Mouse (Mus musculus): ENCODE measurements around the gene Tns1.
A peak's percentile ranks its signal among the peaks of the same experiment; 100 is the strongest.

Gene Tns1

DNA sequence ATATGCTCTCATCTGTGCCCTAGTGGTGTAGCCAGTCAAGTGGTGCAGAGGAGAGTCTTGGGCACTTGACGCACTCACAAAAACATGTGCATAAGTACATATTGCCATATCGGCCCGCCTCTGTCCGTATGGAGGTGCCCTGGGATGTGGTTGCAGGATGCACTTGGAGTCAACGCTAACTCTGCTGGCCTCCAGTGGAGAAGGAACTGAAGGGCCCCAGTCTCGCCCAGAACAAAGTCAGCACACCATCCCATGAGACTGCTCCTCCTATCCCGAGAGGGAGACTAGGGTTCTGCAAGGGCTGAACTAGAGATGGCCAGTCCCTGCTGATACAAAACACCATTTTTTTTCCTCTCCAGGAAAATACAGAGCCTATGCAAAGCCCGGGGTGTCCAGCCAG is 1.0 kb downstream of the Tns1 start:
- no peak for DNase-seq (ENCODE audit: inconsistent ontology term)

DNA sequence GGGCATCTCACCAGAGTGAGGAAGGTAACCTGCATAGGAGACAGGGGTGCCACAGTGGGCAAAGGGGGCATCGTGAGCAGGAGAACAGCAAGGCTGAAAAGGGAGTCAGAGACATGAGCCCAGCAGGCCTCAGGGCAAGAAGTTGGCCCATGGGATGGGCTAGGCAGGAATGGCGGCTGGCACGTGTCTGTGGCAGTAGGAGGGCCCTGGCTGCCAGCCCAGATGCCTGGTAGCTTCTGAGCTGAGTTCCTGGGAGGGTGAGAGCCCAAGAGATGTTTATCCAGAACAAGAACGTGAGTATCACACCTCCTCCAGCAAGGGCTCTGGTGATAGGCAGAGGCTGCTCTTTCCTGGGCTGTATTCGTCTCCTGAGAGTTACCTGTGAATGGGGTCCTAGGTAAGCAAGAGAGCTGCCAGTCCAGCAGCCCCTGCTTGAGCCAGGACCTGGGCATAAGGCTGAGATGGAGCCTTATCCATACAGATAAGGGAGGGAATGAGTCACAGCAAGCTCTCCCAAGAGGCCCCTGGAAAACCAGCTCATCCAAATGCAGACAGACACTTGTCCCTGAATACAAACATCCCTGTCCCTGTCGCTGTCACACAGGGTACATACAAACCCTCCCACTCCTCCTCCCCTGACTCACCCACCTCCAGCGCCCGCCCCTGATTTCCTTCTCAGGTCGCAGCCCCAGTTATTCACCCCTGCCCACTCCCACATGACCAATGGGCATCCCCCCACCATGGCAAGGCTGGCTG is 2.2 kb downstream of the Tns1 start:
- peak; percentile 75 for DNase-seq (ENCODE audit: inconsistent ontology term)

DNA sequence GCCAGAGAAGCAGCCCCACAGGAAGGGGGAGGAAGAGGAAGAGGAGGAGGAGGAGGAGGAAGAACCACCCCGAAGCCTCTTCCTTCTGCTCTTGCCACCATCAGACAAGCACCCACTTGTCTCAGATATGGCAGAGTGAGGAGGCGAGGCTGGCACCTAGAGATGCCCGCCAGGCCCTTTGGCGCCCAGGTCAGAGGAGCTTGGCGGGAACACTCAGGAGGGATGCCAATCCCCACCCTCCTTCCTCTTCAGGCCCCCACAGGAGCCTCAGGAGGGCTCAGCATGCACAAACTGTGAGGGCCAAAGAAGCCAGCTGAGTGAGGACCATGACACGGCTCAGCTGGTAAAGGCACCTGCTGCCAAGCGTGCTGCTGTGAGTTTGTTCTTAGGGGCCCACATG is 3.1 kb downstream of the Tns1 start:
- DNase-seq (ENCODE audit: inconsistent ontology term) = no peak

DNA sequence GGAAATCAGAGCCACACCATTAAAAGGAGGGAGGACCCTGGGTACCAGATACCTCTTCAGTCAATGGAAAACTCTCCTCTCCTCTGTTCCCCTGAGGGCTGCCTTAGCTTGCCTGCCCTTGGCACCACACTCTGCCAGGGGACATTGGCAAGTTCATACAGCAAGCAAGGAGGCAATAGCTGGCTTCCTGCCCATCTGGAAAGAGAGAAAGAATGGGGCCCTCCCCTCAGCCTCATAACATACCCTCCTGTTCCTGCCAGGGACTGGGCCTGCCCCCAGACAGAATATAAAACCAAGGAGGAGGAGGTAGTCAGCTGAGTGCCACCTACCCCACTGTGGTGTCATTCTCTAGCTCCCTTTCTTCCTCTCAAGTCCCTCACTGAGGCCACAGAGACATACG is 5.1 kb downstream of the Tns1 start:
- peak; percentile 46 for DNase-seq (ENCODE audit: inconsistent ontology term)

DNA sequence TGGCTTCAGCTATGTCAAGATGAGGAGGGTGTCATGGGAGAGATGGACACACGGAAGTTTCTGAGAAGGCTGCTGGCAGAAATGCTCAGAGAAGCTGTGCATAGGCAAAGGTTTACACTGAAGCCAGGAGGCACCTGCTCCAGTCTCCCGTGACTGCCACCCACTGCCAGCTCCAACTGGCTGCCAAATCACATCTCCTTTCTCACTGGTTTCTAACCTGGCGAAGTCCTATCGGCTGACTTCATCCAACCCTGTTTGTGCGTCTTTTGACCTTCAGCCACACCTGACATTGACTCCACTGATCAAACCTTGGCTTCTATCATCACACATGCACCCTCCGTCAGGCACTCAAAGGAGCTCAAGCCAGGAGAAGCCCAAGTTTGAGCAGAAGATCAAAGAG is 6.4 kb downstream of the Tns1 start:
- DNase-seq (ENCODE audit: inconsistent ontology term) = no peak

DNA sequence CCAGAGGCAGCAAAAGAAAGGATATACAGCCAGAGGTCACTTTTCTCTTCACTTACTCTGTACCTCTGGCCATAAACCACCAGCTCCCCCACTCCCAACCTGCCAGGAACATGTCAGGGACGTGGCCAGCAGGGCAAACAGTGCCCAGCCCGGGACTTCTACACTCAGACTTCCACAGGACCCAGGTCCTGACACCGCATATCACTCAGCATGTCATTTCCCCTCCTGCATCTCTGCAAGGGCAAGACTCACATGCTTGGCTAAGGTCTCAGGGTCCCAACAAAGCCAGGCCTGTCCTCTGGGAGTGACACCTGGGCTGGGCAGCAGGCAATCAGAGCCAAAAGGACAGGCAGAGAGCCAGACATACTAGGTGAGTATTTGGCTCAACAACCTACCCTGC is 11.2 kb downstream of the Tns1 start:
- DNase-seq (ENCODE audit: inconsistent ontology term) = no peak

DNA sequence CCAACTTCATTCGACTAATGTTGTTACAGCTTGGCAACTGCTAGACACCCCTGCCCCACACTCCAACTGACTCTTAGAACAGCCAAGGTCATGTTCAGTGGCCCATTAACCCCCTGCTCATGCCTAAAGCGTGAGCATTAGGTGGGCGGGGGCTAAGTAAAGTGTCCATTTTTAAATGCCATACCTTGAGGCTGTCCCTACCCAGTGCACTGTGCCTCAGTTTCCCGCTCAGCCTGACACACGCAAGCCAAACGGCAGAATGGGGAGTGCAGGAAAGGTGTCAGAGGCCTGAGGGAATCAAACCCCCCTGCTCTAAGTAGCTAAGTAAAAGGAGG is 12.6 kb downstream of the Tns1 start:
- no peak for DNase-seq (ENCODE audit: inconsistent ontology term)

DNA sequence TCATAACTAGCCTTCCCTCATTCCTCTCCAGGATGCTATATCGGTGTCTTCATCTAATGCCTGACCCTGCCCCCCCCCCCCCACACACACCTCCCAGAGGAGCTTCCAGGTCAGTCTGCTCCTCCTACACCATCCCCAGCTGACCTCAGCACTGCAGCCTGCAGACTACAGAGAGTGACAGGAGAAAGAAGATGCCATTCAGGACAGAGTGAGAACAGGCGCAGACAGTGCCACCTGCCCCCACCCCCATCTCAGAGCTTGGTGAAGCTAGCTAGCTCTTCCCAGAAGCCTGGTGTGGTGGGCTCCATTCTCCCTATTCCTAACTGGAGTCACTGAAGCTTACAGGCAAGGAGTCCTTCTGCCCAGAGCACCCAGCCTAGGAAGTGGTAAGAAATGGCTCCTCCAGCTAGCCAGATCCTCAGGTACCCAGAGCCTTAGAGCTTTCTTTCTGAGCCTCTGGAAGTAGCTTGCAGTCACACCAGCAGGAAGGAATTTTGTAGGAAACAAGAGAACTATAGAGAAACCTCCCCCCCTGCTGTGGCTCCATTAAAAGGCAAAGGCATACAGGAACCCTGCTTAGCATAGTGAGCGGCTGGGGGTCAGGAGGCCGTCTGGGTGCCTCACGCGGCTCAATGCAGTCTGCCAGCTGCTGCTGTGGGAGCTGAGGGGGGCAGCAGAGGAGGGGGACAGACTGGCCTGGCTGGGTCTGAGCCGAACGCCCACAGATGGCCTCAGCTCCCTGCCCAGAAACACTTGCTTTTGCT is 13.1 kb downstream of the Tns1 start:
- peak; percentile 73 for DNase-seq (ENCODE audit: inconsistent ontology term)

DNA sequence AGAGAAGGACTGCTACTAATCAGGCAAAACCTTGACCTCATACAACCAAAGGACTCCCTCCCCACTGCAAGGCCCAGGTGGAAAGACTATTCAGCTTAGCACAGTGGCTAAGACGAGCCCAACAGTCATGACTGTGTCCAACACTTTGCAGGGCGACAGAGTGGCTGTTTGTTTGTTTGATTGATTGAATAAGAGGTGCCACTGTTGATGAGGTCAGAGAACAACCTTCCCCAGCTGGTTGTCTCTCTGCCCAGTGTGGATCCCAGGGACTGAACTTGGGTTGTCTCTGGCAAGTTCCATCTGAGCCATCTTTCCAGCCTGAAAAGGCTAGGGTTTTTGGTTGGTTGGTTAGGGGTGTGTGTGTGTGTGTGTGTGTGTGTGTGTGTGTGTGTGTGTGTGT is 14.6 kb downstream of the Tns1 start:
- DNase-seq (ENCODE audit: inconsistent ontology term) = no peak

DNA sequence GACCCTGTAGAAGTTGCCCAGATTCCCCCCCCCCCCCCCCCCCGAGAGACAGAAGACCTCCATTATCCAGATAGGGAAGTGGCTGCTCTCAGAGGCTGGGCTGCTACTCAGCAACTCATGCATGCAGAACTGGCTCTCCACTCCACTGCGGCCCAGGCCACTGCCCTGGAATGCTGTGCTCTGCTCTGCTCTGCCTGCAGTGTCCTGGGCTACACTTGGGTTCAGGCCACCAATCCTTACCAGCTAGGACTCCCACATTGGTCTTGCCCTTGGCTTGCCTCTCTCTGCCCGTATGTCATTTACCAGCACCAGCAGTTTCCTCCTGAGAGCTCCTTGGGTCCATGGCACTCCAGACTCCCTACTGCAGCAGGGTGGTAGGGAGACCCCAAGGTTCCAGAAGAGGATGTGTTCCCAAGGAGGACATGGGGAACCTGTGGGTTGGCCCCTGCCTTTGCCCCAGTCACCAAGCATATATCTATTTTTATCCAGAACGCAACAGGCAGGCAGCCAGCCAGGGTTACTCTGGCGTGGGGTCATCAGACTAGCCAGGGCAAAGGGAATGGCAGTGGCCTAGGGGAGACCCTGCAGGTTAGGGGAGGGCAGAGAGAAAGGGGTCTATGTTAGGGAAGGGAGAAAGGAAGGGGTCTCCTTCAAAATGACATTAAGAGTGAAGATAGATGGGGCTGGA is 16.2 kb downstream of the Tns1 start:
- DNase-seq (ENCODE audit: inconsistent ontology term) = no peak

DNA sequence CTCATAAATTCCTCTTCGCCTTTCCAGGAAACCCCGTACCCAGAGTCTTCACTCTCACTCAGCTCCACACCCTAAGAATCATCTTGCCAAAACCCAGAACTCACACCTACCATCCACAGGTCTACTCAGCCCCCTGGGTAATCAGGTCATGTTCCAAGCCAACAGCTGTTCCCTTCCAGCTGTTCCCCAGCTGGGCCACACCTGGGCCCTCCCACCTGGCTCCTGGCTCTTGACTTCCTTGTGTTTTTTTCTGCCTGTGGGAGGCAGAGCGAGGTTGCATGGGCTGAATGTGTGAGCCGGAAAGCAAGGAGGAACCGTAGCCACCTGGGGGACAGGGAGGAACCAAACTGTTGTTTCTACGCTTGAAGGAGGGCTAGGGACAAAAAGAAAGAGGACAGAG is 18.0 kb downstream of the Tns1 start:
- no peak for DNase-seq (ENCODE audit: inconsistent ontology term)

DNA sequence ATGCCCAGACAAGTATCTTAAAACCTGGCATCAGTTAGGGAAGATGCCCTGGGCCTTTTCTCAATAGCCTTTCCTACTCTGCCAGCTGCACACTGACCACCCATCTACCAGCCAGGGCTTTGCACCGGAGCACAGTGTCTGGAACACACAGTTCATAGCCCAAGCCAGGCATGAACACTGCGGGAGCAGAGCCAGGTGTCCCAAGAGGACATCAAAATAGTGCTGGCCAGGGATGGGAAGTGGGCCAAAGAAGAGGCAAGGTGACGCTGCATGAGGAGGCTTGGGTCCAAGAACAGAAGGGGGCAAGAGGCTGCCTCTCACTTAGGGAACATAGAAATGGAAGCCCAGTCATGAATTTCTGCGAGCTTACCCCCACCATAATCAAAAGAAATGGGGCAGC is 18.6 kb downstream of the Tns1 start:
- no peak for DNase-seq (ENCODE audit: inconsistent ontology term)

DNA sequence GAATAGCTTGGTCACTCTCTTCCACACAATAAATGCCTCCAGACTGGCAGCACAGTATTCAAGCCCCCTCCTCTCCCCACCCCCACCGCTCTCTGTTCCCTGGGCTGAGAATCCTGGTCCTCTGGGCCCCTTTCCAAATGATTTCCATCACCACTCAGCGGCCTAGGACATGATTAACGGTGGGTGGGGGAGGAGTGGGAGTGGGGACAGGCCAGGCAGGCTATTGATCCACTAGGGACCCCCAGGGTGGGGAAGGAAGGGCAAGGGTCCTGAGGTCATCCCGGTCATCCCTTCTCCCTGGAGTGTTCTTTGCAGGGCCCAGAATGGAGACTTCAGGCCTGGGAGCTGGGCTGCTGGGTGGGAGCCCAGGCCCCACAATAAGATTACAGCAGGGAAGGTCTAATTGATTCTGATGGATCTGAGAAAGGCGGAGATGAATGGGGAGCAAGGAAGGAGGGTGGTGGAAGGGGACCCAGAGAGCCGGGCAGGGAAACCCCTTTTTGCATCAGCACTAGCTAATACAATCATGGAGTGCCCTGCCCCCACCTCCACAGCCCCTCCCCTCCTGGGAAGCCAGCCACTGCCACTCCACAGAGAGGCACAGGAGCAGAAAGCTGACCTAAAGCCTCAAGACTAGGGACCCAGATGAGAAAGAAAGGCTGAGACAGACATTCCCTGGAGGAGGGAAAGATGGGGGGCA is 20.4 kb downstream of the Tns1 start:
- DNase-seq (ENCODE audit: inconsistent ontology term) = peak; percentile 53

DNA sequence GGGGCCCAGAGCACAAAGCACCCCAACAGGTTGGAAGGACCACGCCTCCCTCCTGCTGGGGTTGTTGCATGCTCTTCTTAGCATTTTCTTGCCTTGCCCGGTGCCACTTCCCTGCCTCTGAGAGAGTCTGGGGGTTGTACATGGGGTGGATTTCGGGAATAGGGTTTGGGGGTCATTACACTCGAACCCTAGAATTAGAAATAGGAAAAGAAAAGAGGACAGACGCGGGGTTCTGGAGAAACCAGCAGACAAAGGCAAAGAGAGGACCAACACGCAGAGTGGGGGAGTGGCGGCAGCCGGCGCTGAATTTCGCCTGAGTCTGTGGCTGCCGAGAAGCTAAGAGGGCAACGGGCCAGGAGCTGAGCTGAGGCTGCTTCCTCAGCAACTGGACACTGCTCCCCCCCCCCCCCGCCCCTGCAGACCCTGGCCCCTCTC is 25.2 kb downstream of the Tns1 start:
- no peak for DNase-seq (ENCODE audit: inconsistent ontology term)

DNA sequence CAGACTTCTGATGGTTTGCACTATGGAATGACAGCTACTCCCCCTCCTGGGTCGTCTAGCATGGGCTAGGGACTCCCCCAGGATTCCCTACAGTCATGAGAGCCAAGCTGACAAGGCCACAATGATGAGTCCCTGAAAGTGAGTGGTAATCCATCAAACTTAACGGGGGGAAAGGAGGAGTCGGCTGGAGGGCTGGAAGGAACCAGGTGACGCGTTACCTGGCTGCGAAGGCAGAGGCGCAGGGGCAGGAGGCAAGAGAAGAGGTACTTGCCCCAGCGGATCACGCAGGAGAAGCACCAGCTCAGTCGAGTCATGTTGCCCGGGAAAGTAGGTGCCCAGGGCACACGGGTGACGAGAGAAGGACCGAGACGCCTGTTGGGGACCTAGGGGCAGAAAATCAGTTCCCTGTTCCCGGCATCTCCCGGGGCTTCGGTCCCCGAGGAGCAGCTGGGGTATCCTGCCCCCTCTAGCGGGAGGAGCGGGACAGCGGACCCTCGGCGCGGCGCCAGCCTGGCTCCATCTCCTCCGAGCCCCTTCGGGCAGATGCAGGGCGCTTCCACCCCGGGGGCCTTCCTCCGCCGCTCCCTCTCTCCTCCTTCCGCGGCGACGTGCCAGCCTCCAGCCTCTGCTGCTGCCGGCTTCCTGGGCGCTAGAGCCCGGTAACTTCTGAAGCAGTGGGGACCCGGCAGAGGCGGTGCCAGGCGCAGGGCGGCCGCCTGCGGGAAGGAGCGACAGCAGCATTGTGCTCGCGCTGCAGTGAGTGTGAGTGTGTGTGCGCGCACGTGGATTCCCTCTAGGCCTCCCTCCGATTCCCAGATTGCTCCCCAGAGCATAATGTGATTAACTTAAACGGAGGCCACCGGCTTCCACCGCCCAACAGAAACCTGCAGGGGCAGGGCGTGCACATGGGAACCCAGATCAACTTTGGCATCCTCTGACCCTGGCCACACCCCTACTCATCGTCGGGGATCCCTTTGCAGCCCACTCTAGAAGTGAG is 25.9 kb downstream of the Tns1 start:
- peak; percentile 71 for DNase-seq (ENCODE audit: inconsistent ontology term)

DNA sequence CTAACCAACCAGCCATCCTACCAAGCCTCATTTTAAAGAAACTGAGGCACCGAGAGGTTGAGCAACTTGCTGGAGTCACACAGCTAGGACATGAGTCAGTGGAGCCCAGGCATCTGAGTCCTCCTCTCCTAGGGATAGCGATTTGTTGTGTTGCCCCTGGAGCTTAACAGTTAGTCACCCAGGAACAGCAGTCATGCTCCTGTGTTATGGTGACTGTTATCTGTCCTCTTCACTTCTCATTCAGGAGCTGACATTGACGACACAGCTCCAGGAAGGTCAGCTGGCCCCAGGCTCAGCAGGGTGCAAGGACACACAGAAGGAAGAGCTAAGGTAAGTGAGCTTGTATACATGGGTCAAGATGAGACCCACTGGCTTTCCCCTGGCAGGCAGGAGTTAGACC is 28.5 kb downstream of the Tns1 start:
- DNase-seq (ENCODE audit: inconsistent ontology term) = no peak

DNA sequence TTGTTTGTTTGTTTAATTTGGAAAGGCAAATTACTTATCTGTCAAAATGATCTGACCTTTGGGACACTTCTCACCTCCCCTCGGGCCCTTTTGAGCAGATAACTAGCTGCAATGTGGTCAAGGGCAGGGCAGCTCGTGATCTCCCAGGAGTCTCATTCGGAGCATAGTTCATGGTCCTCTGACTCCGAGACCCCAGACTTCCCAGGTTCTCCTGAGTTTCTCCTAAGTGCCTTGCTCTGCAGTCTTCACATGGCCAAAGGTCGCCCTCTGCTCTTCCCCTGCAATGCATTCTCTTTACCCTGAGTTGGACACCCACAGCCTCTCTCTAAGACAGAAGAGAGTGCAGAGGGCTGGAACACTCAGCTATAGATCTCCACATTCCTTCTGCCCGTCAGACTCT is 29.0 kb downstream of the Tns1 start:
- no peak for DNase-seq (ENCODE audit: inconsistent ontology term)

DNA sequence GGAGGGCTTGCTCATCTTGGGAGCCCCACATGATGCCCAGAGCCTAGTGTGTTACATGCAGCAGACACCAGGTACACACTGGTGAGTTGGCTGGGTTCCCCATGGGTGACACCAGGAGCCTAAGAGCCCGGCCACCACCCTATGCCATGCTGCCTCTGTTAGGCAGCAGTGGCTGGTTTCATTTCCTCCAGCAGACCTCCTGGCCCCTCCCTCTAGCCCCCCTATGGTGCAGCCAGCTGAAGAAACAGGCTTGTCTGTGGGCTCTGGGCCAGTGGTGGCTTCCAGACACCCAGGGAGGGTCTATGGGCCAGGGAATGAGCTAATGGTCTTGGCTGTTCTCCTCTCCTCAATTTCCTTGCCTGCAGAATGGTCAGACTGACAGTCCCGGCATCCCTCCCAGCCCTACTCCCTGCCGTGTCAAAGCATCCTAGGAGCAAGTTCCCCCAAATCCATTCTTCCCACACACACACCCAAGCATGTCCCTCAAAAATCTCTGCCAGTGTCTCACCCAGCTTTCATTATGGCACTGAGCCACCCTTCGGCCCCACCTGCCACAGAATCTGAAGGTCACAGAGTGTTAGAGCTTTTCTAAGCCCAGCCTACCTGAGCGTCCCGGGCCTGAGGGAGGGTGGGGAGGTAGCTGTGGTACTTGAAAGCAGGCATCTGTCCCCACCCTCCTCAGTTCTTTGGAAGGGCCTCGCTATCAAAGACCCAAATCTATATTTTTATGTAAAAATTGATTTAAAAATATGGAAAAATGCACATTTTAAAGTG is 29.6 kb downstream of the Tns1 start:
- DNase-seq (ENCODE audit: inconsistent ontology term) = no peak

DNA sequence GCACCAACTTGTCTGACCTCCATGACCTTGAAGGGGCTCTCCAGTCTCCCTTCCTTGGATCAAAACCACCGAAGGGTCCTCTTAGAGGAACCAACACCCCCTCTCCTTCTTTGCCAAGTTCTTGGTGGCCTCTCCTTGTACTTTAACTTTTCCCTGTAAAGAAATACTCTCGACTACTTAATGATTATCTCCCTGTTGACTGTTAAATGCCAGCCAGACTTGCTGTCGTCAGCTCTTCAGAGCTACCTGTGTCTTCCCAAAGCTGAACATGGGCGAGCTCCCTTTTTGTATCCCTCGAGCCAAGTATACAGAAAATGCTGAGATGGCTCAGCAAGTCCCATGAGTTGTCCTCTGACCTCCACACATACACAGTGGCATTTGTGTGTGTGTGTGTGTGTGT is 30.8 kb downstream of the Tns1 start:
- DNase-seq (ENCODE audit: inconsistent ontology term) = no peak

DNA sequence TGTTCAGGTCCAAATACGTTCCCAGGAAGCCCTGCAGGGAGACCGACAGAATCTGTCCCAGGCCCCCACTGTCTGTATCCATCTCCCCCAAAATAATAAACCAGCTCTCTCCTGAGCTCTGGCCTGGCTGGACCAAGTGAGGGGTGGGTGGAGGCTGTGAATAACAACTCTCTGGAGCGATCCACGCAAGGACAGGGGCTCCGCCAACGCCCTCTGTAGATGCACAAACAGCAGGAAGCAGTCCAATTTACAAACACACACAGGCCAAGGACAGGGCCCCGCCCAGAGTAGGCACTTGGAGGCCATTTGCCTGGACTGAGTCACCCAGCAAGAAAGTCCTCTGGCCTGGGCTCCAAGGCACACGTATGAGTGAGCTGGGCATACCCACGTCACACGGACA is 32.0 kb downstream of the Tns1 start:
- DNase-seq (ENCODE audit: inconsistent ontology term) = no peak
